Mouse (Mus musculus) pancreas, adult 10 weeks (tissue): ENCODE measurements around the gene Lipm. TPM values are rescaled to one million over a fixed set of nuclear protein-coding genes. Genes with fewer than 3 reads are reported as not detected.

Experiments
- polyA plus RNA-seq: library from polyadenylated mRNA; stranded (reverse); fragments of 350-450 nt; fragmentation: Illumina TruSeq; extraction: RNeasy Lipid Tissue Mini Kit (QIAGEN cat#74804); gene quantifications from one replicate; pipeline ENCODE4 v1.2.3, GENCODE M21; 2015; ENCODE audit warnings: low read depth, low replicate concordance; ENCODE audit not compliant: insufficient read depth

The Lipm gene
- not detected for polyA plus RNA-seq

DNA sequence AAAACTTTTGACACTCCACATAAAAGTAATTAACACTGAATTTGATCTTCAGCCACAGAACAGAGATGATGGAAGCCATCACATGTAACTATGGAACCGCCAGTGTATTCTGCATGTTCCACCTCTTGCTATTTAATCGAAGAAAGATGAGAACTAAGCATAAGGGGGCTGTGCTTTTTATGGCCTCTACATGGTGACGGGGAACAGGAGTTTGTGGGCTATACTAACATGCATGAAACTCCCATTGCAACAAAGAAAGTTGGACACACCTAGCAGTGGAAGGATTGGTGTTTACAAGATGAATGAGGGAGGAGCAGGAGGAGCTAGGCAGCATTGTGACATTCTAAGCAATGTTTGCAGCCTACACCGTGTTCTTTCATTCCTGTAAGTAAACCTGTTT lies at the start of gene Lipm:
TSS of gene Lipm (plus strand) at position 301 of the 400 bp plus-strand sequence.

DNA sequence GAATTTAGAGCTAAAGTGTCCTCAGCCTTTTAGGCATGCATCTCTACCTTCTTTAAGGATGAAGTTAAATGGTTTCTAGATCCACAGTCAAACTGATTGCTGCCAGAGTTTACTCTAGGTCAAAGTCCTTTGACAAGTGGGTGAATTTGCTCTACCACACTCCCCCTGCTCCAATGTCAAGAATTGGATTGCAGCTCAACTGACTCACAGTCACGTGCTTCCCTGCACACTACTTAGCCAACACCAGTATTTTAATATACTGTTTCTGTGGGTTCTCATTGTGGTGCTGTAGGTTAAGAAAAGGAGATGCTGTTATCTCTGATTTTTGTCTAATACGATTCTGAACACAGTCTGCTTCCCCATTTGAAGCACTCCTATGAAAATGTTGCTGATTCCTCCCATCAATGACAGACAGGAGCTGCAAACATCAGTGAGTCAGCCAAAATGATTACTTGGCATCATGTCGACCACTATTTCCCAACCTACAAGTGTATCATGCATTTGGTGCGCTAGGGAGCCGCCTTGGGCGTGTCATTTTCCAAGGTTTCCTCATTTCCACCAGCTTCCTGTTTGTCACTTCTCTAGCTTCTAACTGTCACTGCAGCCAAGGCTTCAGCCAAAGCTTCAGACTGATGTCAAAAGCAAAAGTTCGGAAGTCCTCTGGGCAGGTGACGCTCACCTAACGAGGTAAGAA lies 33.8 kb upstream of the Lipm start, which contains the start of gene Lipn:
TSS of gene Lipn (plus strand) at position 580 of the 694 bp plus-strand sequence.

GRCm38 (mm10) chr19:34165891-34166290 lies 65.2 kb downstream of the Lipm start, which contains the start of gene Ankrd22:
TSS of gene Ankrd22 (minus strand) at chr19:34166053.

Other genes with a start within 250 kb of the Lipm start
- not detected for gene Lipf, start 139.7 kb upstream of the Lipm start, polyA plus RNA-seq
- not detected for gene Lipk, start 92.6 kb upstream of the Lipm start, polyA plus RNA-seq
- not detected for gene Lipn, start 33.6 kb upstream of the Lipm start, polyA plus RNA-seq
- gene Ankrd22, start 65.1 kb downstream of the Lipm start, polyA plus RNA-seq, result not detected
- 2.7 TPM for gene Stambpl1, start 91.3 kb downstream of the Lipm start, polyA plus RNA-seq
- 99.8 TPM for gene Acta2, start 154.7 kb downstream of the Lipm start, polyA plus RNA-seq
- gene Fas, start 189.7 kb downstream of the Lipm start, polyA plus RNA-seq, result 5.4 TPM